Mouse (Mus musculus) forebrain, embryonic 16.5 days (tissue): ENCODE results near the gene Vmn1r192. TPM values are rescaled to one million over a fixed set of nuclear protein-coding genes. Genes with fewer than 3 reads are reported as not detected.

Source experiments
- microRNA-seq: library from miRNA; unstranded; fragments of <30 nt; microRNA quantifications from one replicate; pipeline ENCODE4, GENCODE M21; 2017
- polyA plus RNA-seq: library from polyadenylated mRNA; unstranded; fragments of >200 nt; fragmentation: Nextera tagmentation; extraction: Ambion mirVana; gene quantifications from 2 replicates; pipeline ENCODE4 v1.2.1, GENCODE M21; 2015

The Vmn1r192 gene
- polyA plus RNA-seq, 1 experiment from 2014 or later: not detected

Small RNA genes lying within 50 kb of the gene (microRNA-seq; reads per million reads assigned to microRNA genes)
- not detected for gene Gm23282
- gene Gm25084: not detected

Other genes starting within 250 kb of the Vmn1r192 start
- 24.8 and 25.7 TPM in 2 replicates for gene Zfp184, start 246.0 kb downstream of the Vmn1r192 start, polyA plus RNA-seq
- not detected in 2 replicates for gene Pom121l2, start 209.9 kb downstream of the Vmn1r192 start, polyA plus RNA-seq
- 0.19 TPM in 1 of 2 replicates, not detected in the other for gene Prss16, start 181.4 kb downstream of the Vmn1r192 start, polyA plus RNA-seq
- not detected in 2 replicates for gene Hist1h2ah, start 155.6 kb downstream of the Vmn1r192 start, polyA plus RNA-seq
- gene Hist1h2bk, start 155.3 kb downstream of the Vmn1r192 start, polyA plus RNA-seq: 3.3 TPM in 1 of 2 replicates, not detected in the other
- 14.0 and 14.5 TPM in 2 replicates for gene Hist1h4i, start 149.8 kb downstream of the Vmn1r192 start, polyA plus RNA-seq
- 8.5 and 13.4 TPM in 2 replicates for gene Hist1h2ag, start 148.2 kb downstream of the Vmn1r192 start, polyA plus RNA-seq
- 2.1 and 3.1 TPM in 2 replicates for gene Hist1h2bj, start 147.9 kb downstream of the Vmn1r192 start, polyA plus RNA-seq
- 0.04 TPM in 1 of 2 replicates, not detected in the other for gene Vmn1r188, start 106.7 kb downstream of the Vmn1r192 start, polyA plus RNA-seq
- gene Vmn1r189, start 85.3 kb downstream of the Vmn1r192 start, polyA plus RNA-seq: not detected in 2 replicates
- not detected in 2 replicates for gene Vmn1r191, start 7.2 kb downstream of the Vmn1r192 start, polyA plus RNA-seq
- not detected in 2 replicates for gene Vmn1r193, start 32.0 kb upstream of the Vmn1r192 start, polyA plus RNA-seq
- not detected in 2 replicates for gene Vmn1r194, start 53.1 kb upstream of the Vmn1r192 start, polyA plus RNA-seq
- not detected in 2 replicates for gene Vmn1r195, start 79.4 kb upstream of the Vmn1r192 start, polyA plus RNA-seq
- not detected in 2 replicates for gene Vmn1r196, start 98.8 kb upstream of the Vmn1r192 start, polyA plus RNA-seq
- gene Vmn1r197, start 133.4 kb upstream of the Vmn1r192 start, polyA plus RNA-seq: not detected in 2 replicates
- gene Vmn1r198, start 159.2 kb upstream of the Vmn1r192 start, polyA plus RNA-seq: not detected in 2 replicates
- not detected in 2 replicates for gene Vmn1r199, start 188.7 kb upstream of the Vmn1r192 start, polyA plus RNA-seq
- gene Vmn1r200, start 199.2 kb upstream of the Vmn1r192 start, polyA plus RNA-seq: not detected in 2 replicates